Mouse (Mus musculus) heart, postnatal 36 days (tissue): ENCODE measurements around the gene Irak2. TPM values are rescaled to one million over a fixed set of nuclear protein-coding genes. Genes with fewer than 3 reads are reported as not detected.

Source experiments
- DNase-seq, 2 experiments: peaks; one replicate each; pipeline ENCODE4 v3.0.0; 2021 to 2022
- intact Hi-C: fragments of 180-260 bp; cut with DNase I; formaldehyde crosslinking; loops from one replicate; pipeline ENCODE4 v1.15.1; 2025
- total RNA-seq, 2 experiments: library from RNA; stranded (reverse); gene quantifications; 2 replicates each; pipeline ENCODE4 v1.2.3; 2021

Irak2 gene
- 10 to 100 TPM in 1 of 2 experiments, 1 to 10 TPM in 1; 7.5 to 10.2 TPM for total RNA-seq

DNA sequence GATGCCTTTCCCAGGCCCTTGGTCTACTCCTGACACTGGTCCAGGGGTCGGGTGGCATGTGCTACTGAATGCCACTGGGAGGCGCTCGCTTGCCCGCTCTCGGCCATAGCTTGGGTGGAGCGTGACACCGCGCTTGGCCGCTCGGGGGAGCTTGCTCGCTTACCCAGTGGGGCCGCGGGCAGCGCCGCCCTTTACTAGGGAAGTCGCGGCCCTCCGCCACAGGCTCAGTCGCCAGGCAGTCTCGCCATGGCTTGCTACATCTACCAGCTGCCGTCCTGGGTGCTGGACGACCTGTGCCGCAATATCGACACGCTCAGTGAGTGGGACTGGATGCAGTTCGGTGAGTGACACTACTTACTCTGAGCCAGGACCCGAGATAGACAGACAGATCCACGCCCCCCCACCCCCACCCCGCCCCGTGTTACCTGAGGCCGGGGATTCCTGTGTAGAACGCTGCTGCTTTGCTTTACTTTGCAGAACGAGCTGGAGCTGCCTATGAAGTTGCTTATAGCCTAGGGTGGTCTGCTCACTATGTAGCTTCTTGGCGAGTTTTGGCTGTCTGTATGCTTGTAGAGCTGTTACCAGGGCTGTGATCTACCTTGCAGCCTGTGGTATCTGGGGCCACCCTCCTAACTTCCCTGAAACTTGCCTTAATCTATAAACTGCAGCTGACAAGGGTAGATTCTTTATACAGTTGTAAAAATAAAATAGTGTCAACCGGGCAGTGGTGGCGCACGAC is at the start of gene Irak2:
TSS of gene Irak2 (plus strand) at position 166 of the 739 bp plus-strand sequence.
- peak; percentile 96 to 97 for DNase-seq
- intact Hi-C loops, result loop anchor here (1.0 to 5.0 kb wide), 3 partner anchors 43 to 439 kb away; partner anchors contain the start of gene Tatdn2

DNA sequence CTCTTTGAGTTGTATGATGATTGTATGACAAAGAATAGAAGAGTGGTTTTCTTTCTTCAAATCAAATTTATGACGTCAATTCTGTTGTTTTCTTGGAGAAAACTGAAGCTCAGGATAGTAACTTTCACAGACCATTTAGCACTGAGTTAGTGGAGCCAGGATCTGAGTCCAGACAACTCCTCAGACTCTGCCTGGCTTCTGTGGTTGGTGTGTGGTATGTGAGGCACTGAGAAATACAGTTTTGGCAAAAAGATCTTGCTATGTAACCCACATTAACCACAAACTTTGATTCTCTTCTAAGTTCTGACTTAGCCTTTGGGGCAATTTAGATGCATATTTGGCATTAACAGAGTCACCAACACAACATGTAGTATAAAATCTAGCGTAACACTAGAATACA is 45.6 kb upstream of the Irak2 start:
- intact Hi-C loops, result no loop called here

DNA sequence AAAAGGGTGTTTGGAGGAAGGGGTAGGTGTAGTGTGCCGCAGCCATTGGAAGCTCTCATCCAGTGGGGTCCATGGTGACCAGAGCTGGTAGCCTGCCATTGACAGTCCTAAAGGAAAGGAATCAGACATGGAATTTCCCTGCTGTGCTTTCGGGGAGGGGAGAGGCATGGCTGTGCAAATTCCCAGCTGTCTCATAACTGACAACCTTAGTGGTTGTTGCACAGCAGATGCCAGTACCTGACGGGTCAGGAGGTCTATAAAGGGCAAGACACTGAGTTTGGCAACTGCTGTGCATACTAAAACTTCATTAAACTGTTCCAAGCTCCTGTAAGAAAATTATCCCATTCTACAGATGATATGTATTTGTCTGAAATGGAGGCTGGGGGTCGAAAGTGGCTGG is 40.3 kb upstream of the Irak2 start:
- no peak for DNase-seq
- intact Hi-C loops, result no loop called here

More for the DNA sequence above, 45.6 kb upstream of the Irak2 start:
- no peak for DNase-seq

DNA sequence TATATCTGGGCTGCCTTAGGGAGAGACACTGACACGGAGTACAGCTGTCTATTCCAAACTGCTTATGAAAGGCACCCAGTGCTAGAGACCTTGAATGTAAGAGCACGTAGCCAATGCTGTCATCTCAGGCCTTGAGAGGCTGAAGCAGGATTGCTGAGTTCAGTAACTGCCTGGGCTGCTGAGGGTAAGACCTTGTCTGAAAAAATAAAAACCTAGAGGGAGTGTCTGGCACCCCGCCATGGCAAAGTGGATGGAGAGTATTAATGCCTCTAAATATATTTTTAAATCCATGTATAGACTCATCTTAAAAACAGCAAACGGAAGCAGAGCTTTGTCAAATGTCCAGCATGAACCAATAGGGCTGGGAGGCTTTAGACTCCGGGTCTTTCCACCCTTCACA is 38.4 kb upstream of the Irak2 start:
- intact Hi-C loops, result loop anchor here (5.0 to 10.0 kb wide), 2 partner anchors 68 to 275 kb away; partner anchors contain the start of genes Emc3, Fancd2 and Ogg1
- no peak for DNase-seq

DNA sequence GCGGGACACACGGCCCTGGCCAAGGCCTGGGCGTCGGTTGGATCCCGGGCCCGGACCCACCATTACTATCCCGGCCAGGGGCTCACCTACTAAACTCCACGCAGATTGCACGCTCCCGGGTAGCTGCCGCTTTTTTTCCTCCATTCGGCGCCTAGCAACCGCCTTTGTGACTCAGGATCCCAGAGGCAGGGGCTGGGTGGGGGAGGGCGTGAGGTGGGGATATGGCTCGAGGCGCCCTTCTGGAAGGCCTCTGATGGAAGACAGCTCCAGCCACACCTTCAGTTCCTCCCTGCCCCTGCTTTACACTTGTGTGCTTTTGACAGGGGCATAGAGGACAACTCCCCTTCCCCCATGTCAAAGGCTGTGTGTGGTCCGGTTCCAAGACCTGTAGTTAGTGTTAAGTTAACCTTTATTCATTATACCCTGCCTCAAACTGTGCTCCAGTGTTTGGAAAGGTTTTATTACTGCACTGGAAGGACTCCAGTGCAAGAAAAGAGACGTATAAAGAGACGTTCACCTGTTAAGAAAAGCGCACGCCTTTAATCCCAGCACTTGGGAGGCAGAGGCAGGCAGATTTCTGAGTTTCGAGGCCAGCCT is 37.6 kb upstream of the Irak2 start, which contains the start of gene Fancd2os:
TSS of gene Fancd2os (minus strand) at position 173 of the 597 bp plus-strand sequence.
- no peak for DNase-seq
- intact Hi-C loops, result loop anchor here (5.0 to 10.0 kb wide), 2 partner anchors 68 to 276 kb away; partner anchors contain the start of genes Emc3, Fancd2 and Ogg1

DNA sequence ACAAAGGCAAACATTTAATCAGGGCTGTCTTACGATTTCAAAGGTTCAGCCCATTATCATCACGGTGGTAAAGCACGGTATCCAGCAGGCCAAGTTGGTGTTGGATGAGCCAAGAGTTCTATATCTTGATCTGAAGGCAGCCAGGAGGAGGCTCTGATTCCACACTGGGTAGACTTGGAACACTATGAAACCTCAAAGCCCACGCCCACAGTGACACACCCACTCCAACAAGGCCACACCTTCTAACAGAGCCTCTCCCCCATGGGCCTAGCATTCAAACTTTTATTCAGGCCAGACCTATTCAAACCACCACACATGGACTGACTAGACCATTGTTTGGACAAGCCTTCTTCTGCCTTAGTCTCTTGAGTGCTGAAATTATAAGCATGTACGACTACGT is 35.4 kb upstream of the Irak2 start:
- intact Hi-C loops, result loop anchor here (5.0 to 10.0 kb wide), 2 partner anchors 71 to 278 kb away; partner anchors contain the start of genes Emc3, Fancd2 and Ogg1
- DNase-seq, result no peak

DNA sequence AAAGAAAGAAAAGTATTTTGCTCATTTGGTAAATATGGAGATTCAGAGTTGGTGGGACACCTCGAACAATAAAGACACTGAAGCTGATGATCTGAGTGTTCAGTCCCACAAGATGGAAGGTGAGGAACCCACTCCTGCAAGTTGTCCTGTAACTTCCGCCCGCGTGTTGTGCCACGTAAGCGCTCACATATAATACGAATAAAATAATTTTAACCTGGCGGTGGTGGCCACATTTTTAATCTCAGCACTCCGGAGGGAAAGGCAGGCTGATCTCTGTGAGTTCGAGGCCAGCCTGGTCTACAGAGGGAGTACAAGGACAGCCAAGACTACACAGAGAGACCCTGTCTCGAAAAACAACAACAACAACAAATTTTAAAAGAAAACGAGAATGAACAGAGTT is 34.3 kb upstream of the Irak2 start:
- intact Hi-C loops, result loop anchor here (2.0 to 10.0 kb wide), 3 partner anchors 19 to 279 kb away; partner anchors contain the start of genes Emc3, Fancd2, Ogg1 and Vhl
- DNase-seq, result no peak

DNA sequence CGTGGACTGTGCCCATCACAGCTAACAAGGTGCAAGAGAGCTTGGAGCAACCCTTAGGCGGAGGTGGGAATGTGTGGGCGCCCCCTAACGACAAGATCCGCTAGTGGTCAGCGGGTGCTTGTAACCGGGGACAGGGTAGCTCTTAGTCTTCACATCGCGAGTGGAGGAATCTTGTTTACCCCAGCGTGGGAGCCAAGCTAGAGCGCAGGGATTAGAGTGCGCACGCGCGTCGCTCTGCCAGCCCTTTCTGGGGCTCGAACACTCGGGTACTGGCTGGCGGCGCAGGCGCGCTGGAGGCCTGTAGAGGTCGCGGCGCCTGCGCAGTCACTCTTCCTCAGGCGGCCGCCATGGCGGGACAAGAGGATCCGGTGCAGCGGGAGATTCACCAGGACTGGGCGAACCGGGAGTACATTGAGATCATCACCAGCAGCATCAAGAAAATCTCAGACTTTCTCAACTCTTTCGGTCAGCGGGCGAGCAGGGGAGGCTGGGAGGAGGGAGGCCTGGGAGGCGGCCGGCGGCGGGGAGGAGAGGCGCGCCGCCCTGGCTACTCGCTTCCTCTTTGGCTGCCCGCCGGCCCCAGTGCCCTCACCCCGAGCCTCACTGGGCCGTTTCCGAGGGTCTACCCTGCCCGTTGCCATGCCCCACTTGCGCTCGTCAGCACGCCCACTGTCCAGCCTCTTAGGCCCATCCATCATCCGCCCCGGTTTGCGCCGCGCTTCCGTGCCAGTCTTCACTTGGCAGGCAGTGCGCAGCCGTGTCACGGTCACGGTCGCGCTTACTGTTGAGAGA is 33.6 kb upstream of the Irak2 start, which contains the start of gene Brk1:
TSS of gene Brk1 (plus strand) at position 341 of the 792 bp plus-strand sequence.
- DNase-seq, result peak; percentile 87 to 92
- intact Hi-C loops, result loop anchor here (2.0 to 10.0 kb wide), 3 partner anchors 18 to 280 kb away; partner anchors contain the start of genes Emc3, Fancd2, Ogg1 and Vhl

DNA sequence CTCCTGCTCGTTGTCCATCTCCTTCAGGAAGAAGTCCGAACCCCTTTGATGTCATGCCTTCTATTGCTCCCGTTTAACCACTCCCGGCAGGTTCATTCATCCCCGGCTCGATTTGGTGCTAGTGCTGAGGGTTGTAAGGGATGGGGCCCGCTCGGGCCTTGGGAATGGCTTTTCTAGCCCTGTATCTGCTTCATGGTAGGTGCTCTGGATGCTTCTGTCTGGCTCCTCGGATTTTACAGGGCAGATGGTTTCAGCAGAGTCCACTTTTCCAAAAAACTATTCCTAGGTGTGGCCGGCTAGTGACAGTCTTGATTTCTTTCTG is 33.1 kb upstream of the Irak2 start:
- no peak for DNase-seq
- intact Hi-C loops, result loop anchor here (2.0 to 10.0 kb wide), 2 partner anchors 18 to 280 kb away; partner anchors contain the start of genes Ogg1 and Vhl

DNA sequence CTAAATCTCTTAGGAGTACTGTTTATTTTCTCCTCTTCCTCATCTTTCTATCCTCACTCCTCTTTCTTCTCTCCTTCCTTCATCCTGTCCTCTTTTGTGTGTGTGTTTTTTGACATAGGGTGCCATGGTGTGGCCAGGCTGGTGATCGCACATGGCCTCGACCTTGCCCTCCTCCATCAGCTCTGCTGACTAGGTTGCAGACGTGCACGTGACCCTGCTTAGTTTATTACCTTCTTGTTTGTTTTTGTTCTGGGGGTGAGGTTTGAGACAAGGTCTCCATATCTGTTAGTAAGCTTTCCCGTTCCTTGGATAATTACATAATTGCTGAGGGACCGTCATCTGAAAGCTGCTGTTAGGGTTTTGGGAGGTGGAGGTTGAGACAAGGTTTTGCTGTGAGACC is 29.4 kb upstream of the Irak2 start:
- DNase-seq, result no peak
- intact Hi-C loops, result loop anchor here (10.0 kb wide), 1 partner anchor 284 kb away; the partner anchor contains the start of gene Ogg1

DNA sequence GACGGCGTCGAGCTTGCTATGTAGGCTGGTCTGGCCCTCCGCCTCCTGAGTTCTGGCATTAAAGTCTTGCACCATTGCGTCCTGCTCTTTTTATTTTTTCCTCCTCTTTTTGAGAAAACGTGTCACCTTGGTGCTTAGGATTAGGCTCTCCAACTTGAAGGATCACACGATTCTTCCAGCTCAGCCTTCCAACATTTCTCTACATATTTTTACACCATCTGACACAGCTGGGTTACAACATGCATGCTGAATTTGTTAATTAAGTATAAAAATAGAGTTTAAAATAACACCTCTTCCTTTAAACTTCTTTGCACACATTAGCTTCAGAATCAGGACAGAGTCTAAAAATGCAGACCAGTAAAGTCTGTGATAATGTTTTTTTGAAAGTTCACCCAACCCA is 29.0 kb upstream of the Irak2 start:
- intact Hi-C loops, result loop anchor here (10.0 kb wide), 1 partner anchor 284 kb away; the partner anchor contains the start of gene Ogg1
- no peak for DNase-seq

DNA sequence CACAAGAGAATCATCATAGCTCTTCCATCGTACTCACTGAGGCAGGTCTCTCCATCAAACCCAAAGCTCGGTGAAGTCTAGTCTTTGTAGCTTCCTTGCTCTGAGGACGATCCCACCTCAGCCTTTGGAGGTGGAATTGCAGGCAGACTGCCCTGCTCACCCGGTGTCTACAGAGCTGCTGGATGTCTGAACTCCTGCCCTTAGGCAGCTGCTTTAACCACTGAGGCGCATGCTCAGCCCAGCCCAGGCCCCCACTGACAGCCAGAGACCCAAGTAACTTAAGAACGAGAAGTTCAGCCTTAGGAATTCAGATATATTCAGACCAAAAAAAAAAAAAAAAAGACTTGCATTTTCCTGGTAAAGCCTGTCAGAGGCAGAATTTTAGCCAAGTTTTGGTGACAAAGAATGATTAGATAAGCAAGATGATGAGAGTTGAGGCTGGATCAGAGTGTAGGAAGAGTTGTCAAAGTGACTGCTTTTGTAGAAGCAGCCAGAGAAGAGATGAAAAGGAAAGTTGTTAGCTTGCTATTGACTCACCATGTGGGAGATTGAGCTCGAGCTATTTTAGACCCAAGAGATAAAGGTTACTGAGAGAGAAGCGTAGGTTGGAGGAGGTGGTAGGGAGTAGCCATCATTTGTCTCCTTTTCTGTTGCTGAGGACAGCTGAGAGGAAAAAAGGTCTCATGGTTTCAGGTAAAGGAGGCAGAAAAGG is 25.9 kb upstream of the Irak2 start:
- intact Hi-C loops, result no loop called here
- no peak for DNase-seq

DNA sequence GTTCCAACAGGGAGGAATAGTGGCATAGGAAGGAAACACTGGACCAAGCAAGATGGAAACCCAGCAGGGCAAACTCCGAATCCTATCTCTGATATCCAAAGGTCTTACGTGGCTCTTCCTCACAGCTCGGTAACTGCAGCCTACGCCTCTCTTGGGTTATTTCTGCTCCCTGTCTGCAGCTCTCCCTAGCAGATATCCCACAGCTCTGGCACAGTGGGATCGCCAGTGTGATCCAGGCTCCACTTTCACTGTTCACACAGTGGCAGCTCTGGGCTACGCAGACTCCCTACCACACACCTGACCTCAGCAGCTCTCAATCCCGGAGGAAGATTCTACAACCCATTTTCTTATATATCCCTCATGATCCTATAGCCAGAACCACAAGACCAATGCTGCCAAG is 24.1 kb upstream of the Irak2 start:
- intact Hi-C loops, result no loop called here
- no peak for DNase-seq

DNA sequence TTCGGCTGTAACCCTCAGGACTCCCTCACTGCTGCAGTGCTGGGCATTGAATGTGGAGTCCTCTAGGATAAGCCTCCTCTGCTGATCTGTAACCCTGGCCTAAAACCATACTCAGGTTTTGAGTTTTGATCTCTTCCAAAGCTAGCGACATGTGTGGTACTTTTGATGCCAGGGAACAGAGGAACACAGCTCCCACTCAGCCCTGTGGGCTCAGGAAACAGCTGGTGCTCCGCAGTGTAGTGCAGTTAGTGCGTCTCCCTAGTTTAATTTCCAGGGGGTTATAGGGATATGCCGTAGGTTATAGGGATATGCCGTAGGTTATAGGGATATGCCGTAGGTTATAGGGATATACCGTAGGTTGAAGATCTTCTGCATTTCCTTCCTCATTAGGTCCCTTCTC is 23.3 kb upstream of the Irak2 start:
- intact Hi-C loops, result no loop called here
- DNase-seq, result no peak

DNA sequence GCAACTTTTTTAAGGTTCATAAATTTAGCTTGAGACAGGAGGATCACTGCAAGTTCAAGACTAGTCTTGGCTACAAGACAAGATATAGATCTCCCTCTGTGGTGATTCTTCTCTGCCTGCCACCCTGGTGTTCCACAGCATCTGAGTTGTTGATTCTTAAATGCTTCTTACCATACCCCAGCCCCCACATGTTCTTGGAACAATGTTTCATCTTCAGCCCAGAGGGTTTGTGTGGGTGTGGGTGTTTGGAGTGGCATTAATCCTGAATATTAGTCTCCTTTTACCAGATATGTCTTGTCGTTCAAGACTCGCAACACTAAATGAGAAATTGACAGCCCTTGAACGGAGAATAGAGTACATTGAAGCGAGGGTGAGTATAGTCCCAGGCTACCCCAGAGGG is 22.8 kb upstream of the Irak2 start:
- DNase-seq, result no peak
- intact Hi-C loops, result no loop called here

DNA sequence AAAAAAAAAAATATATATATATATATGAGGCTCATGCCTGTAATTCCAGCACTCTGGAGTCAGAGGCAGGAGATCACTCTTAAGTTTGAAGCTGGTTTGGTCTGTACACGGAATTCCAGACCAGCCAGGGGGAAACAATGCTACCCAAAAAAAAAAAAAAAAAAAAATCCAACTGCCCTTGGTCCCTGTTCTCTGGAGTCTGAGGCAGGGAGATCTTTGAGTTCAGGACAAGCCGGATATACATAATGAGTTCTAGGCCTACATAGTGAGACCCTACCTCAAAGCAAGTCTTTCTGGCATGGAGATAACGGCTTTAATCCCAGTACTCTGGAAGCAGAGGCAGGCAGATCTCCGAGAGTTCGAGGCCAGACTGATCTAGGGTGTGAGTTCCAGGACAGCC is 14.9 kb upstream of the Irak2 start:
- DNase-seq, result no peak

DNA sequence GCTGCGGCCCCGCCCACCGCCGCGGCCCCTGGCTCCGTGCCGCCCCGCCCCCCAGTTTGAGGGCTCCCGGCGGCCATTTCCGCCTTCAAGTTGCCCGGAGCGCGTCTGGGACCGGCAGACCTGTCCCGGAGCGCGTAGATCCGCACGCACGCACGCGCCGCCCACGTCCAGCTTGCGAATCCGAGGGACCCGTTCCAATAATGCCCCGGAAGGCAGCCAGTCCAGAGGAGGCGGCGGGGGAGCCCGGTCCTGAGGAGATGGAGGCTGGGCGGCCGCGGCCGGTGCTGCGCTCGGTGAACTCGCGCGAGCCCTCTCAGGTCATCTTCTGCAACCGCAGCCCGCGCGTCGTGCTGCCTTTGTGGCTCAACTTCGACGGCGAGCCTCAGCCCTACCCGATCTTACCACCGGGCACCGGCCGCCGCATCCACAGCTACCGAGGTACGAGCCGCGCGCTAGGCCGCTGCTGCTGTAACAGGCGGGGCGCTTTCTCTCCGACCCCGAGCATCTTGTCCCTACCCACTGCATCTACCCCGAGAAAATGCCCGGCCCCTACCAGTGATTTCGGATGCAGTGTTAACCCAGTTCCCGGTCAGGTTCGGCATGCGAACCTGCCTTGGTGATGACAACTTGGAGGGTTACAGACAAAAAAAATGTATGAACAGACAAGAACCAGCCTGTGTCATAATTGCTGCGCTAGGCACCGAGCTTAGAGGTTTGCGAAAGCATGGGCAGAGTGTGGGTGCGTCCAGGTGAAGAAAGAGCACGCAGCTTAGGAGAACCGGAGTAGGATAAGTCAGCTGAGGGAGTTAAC is 14.1 kb upstream of the Irak2 start, which contains the start of gene Vhl:
TSS of gene Vhl (plus strand) at position 19 of the 811 bp plus-strand sequence.
- intact Hi-C loops, result loop anchor here (2.0 to 5.0 kb wide), 2 partner anchors 19 to 142 kb away; partner anchors contain the start of genes Brk1 and Creld1
- peak; percentile 87 to 90 for DNase-seq

More for the DNA sequence above, 14.9 kb upstream of the Irak2 start:
- intact Hi-C loops, result loop anchor here (2.0 to 5.0 kb wide), 2 partner anchors 19 to 141 kb away; partner anchors contain the start of genes Brk1 and Creld1

DNA sequence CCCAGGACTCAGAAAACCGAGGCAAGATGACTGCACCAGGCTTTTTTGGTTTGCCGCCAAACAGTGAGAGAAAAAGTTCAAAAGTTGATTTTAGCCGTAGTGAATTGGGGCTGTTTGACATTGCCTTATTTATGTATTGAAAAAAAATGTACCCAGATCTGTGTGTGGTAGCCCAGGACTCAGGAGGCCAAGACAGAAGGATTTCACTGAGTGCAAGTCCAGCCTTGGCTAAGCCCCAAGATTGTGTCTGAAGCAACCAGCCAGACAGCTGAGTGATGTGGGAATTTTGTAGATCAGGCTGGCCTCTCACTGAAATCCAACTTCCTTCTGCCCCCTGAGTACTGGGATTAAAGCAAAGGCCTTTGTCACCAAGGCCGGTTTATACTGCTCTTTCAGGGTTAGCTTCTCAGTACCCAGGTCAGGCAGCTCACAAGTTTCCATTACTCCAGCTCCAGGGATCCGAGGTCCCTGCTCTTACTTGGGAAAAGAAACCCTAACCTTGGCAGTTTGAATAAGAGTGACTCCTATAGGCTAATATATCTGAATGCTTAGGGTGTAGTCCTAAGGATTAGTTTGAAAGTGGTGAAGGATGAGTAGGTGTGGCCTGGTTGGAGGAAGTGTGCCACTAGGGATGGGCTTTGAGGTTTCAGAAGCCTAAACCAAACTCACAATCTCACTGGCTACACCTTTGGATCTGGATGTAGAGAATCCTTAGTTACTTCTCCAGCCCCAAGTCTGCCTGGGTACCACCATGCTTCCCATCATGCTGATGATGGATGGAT is 13.1 kb upstream of the Irak2 start:
- intact Hi-C loops, result loop anchor here (5.0 kb wide), 1 partner anchor 143 kb away; the partner anchor contains the start of gene Creld1

More for the DNA sequence above, 13.1 kb upstream of the Irak2 start:
- DNase-seq, result no peak
